Mouse (Mus musculus) MEL (cell line): Measurements from ENCODE around the gene Acvr1b. TPM values are rescaled to one million over a fixed set of nuclear protein-coding genes. Genes with fewer than 3 reads are reported as not detected.

Experiments used
- DNase-seq: peaks from one replicate; pipeline ENCODE4 v3.0.0; 2011; ENCODE audit warnings: low read depth, low spot score
- H3K27ac ChIP-seq: 2 replicates; pipeline ENCODE4 v1.5.1; 2012; ENCODE audit warnings: low read depth, mild to moderate bottlenecking, control low read depth, low read length, moderate library complexity; ENCODE audit not compliant: control insufficient read depth
- H3K27me3 ChIP-seq, 2 experiments: fragments of 150-350 bp in 1 of 2; sonication (generic) in 1 of 2; 2 replicates each; pipeline ENCODE4 v1.6.1; 2012; ENCODE audit warnings: low read length in 2 of 2, mild to moderate bottlenecking in 2 of 2, improper control_type of control experiment in 1 of 2, moderate library complexity in 1 of 2; ENCODE audit not compliant: insufficient read depth in 2 of 2, control insufficient read depth in 1 of 2
- H3K36me3 ChIP-seq, 2 experiments: 2 replicates each; pipeline ENCODE4 v1.6.1; 2012 to 2014; ENCODE audit warnings: low read length in 2 of 2, improper control_type of control experiment in 1 of 2, inconsistent platforms in 1 of 2, mild to moderate bottlenecking in 1 of 2; ENCODE audit not compliant: insufficient read depth in 2 of 2, control insufficient read depth in 1 of 2
- H3K4me1 ChIP-seq, 2 experiments: fragments of 150-350 bp in 1 of 2; sonication (generic) in 1 of 2; 2 replicates each; pipeline ENCODE4 v1.6.1; 2012; ENCODE audit warnings: low read length in 2 of 2, improper control_type of control experiment in 1 of 2, mild to moderate bottlenecking in 1 of 2; ENCODE audit not compliant: insufficient read depth in 2 of 2, control insufficient read depth in 1 of 2
- H3K4me3 ChIP-seq, 2 experiments: fragments of 150-350 bp in 1 of 2; sonication (generic) in 1 of 2; 2 replicates each; pipeline ENCODE4 v1.5.1; 2012; ENCODE audit warnings: low read depth in 2 of 2, low read length in 2 of 2, mild to moderate bottlenecking in 2 of 2, moderate library complexity in 2 of 2, control low read depth in 1 of 2, improper control_type of control experiment in 1 of 2; ENCODE audit not compliant: control insufficient read depth in 1 of 2, insufficient read depth in 1 of 2
- H3K79me2 ChIP-seq: 2 replicates; pipeline ENCODE4 v1.6.1; 2012; ENCODE audit warnings: mild to moderate bottlenecking, low read length, moderate library complexity; ENCODE audit not compliant: control insufficient read depth, poor library complexity, insufficient read depth
- H3K9ac ChIP-seq: 2 replicates; pipeline ENCODE4 v1.6.1; 2012; ENCODE audit warnings: low read depth, mild to moderate bottlenecking, control low read depth, low read length, moderate library complexity; ENCODE audit not compliant: control insufficient read depth, poor library complexity, severe bottlenecking
- H3K9me3 ChIP-seq: fragments of 150-350 bp; sonication (generic); replicated peaks from 2 replicates; pipeline ENCODE4 v1.6.1; 2012; ENCODE audit warnings: mild to moderate bottlenecking, low read length, improper control_type of control experiment, moderate library complexity; ENCODE audit not compliant: insufficient read depth
- BHLHE40 ChIP-seq: IDR thresholded peaks from 2 replicates; pipeline ENCODE4 v1.6.1; 2012; ENCODE audit warnings: low read depth, mild to moderate bottlenecking, inconsistent platforms, low read length, improper control_type of control experiment, borderline replicate concordance
- CHD1 ChIP-seq: IDR thresholded peaks from 2 replicates; pipeline ENCODE4 v1.6.1; 2012; ENCODE audit warnings: low read depth, mild to moderate bottlenecking, inconsistent platforms, low read length, improper control_type of control experiment
- CHD2 ChIP-seq: IDR thresholded peaks from 2 replicates; pipeline ENCODE4 v1.6.1; 2011; ENCODE audit warnings: low read length, improper control_type of control experiment
- CTCF ChIP-seq, 3 experiments: IDR thresholded peaks in 2 of 3; conservative IDR thresholded peaks in 1 of 3; 2 replicates each; pipeline ENCODE4 v1.5.1; 2011 to 2012; ENCODE audit warnings: low read length in 3 of 3, low read depth in 2 of 3, mild to moderate bottlenecking in 2 of 3, improper control_type of control experiment in 1 of 3, inconsistent platforms in 1 of 3, mixed read lengths in 1 of 3, moderate library complexity in 1 of 3; ENCODE audit not compliant: control insufficient read depth in 1 of 3, insufficient read depth in 1 of 3, poor library complexity in 1 of 3, severe bottlenecking in 1 of 3
- E2F4 ChIP-seq: IDR thresholded peaks from 2 replicates; pipeline ENCODE4 v1.6.1; 2011; ENCODE audit warnings: low read depth, low read length, improper control_type of control experiment, borderline replicate concordance
- ETS1 ChIP-seq: IDR thresholded peaks from 2 replicates; pipeline ENCODE4 v1.6.1; 2012; ENCODE audit warnings: low read depth, mild to moderate bottlenecking, inconsistent platforms, low read length, improper control_type of control experiment, moderate library complexity
- GATA1 ChIP-seq: IDR thresholded peaks from 2 replicates; pipeline ENCODE4 v1.6.1; 2011; ENCODE audit warnings: low read depth, low read length, improper control_type of control experiment
- HCFC1 ChIP-seq: IDR thresholded peaks from 2 replicates; pipeline ENCODE4 v1.6.1; 2012; ENCODE audit warnings: low read depth, mild to moderate bottlenecking, inconsistent platforms, low read length, improper control_type of control experiment, moderate library complexity
- MAX ChIP-seq: IDR thresholded peaks from 2 replicates; pipeline ENCODE4 v1.6.1; 2011; ENCODE audit warnings: low read length, improper control_type of control experiment
- MAZ ChIP-seq: IDR thresholded peaks from 2 replicates; pipeline ENCODE4 v1.6.1; 2012; ENCODE audit warnings: low read depth, mild to moderate bottlenecking, inconsistent platforms, low read length, improper control_type of control experiment
- MEF2A ChIP-seq: IDR thresholded peaks from 2 replicates; pipeline ENCODE4 v1.6.1; 2014; ENCODE audit warnings: low read depth, mild to moderate bottlenecking, inconsistent platforms, low read length, improper control_type of control experiment; ENCODE audit not compliant: poor library complexity, insufficient replicate concordance, severe bottlenecking; ENCODE audit errors: extremely low read depth
- MXI1 ChIP-seq: IDR thresholded peaks from 2 replicates; pipeline ENCODE4 v1.6.1; 2011; ENCODE audit warnings: mild to moderate bottlenecking, low read depth, low read length, improper control_type of control experiment
- MYB ChIP-seq: IDR thresholded peaks from 2 replicates; pipeline ENCODE4 v1.6.1; 2011; ENCODE audit warnings: mild to moderate bottlenecking, low read depth, low read length, improper control_type of control experiment
- NELFE ChIP-seq: IDR thresholded peaks from 2 replicates; pipeline ENCODE4 v1.6.1; 2011; ENCODE audit warnings: low read depth, low read length, improper control_type of control experiment
- NRF1 ChIP-seq: IDR thresholded peaks from 2 replicates; pipeline ENCODE4 v1.6.1; 2014; ENCODE audit warnings: low read depth, mild to moderate bottlenecking, inconsistent platforms, low read length, improper control_type of control experiment, moderate library complexity; ENCODE audit not compliant: poor library complexity, insufficient read depth, severe bottlenecking
- POLR2AphosphoS2 ChIP-seq: IDR thresholded peaks from 2 replicates; pipeline ENCODE4 v1.6.1; 2011; ENCODE audit warnings: low read length, improper control_type of control experiment
- POLR2AphosphoS5 ChIP-seq: IDR thresholded peaks from 2 replicates; pipeline ENCODE4 v1.6.1; 2012; ENCODE audit warnings: low read depth, borderline replicate concordance, mild to moderate bottlenecking, inconsistent platforms, low read length, moderate library complexity, mixed read lengths
- RAD21 ChIP-seq: IDR thresholded peaks from 2 replicates; pipeline ENCODE4 v1.6.1; 2011; ENCODE audit warnings: mild to moderate bottlenecking, low read depth, low read length, improper control_type of control experiment
- RCOR1 ChIP-seq: IDR thresholded peaks from 2 replicates; pipeline ENCODE4 v1.6.1; 2012; ENCODE audit warnings: low read depth, mild to moderate bottlenecking, inconsistent platforms, low read length, improper control_type of control experiment
- SIN3A ChIP-seq: IDR thresholded peaks from 2 replicates; pipeline ENCODE4 v1.6.1; 2012; ENCODE audit warnings: low read length, improper control_type of control experiment, inconsistent platforms
- SMC3 ChIP-seq: IDR thresholded peaks from 2 replicates; pipeline ENCODE4 v1.6.1; 2011; ENCODE audit warnings: low read depth, low read length, improper control_type of control experiment
- TAL1 ChIP-seq: IDR thresholded peaks from 2 replicates; pipeline ENCODE4 v1.6.1; 2012; ENCODE audit warnings: mild to moderate bottlenecking, inconsistent platforms, low read length, moderate library complexity, mixed read lengths
- UBTF ChIP-seq: IDR thresholded peaks from 2 replicates; pipeline ENCODE4 v1.6.1; 2012; ENCODE audit warnings: low read depth, mild to moderate bottlenecking, inconsistent platforms, low read length, improper control_type of control experiment, moderate library complexity, borderline replicate concordance; ENCODE audit not compliant: insufficient read depth
- USF1 ChIP-seq: IDR thresholded peaks from 2 replicates; pipeline ENCODE4 v1.6.1; 2014; ENCODE audit warnings: low read depth, mild to moderate bottlenecking, inconsistent platforms, low read length, improper control_type of control experiment, moderate library complexity
- ZC3H11A ChIP-seq: IDR thresholded peaks from 2 replicates; pipeline ENCODE4 v1.6.1; 2012; ENCODE audit warnings: low read depth, mild to moderate bottlenecking, inconsistent platforms, low read length, improper control_type of control experiment
- ZKSCAN1 ChIP-seq: IDR thresholded peaks from 2 replicates; pipeline ENCODE4 v1.6.1; 2012; ENCODE audit warnings: low read depth, mild to moderate bottlenecking, inconsistent platforms, low read length, improper control_type of control experiment, moderate library complexity
- ZNF384 ChIP-seq: IDR thresholded peaks from 2 replicates; pipeline ENCODE4 v1.6.1; 2012; ENCODE audit warnings: low read depth, mild to moderate bottlenecking, inconsistent platforms, low read length, improper control_type of control experiment
- polyA plus RNA-seq, 2 experiments: library from polyadenylated mRNA; stranded (reverse) in 1 of 2; unstranded in 1 of 2; fragments of >175 nt in 1 of 2; fragments of >200 nt in 1 of 2; gene quantifications; 2 replicates each; pipeline versions ENCODE4 v1.2.1 to v1.2.4; 2012; ENCODE audit warnings: low replicate concordance in 2 of 2, low read depth in 1 of 2; ENCODE audit not compliant: insufficient read length in 2 of 2, insufficient read depth in 1 of 2, missing spikeins in 1 of 2
- total RNA-seq: library from RNA; depleted of rRNA; stranded (reverse); fragments of 300-350 nt; gene quantifications from 2 replicates; pipeline ENCODE4 v1.2.3, GENCODE M21; 2012

Gene Acvr1b
- total and polyA plus RNA-seq, 3 experiments, result 10.4 to 13.2 TPM; not detected in 1

GRCm38 (mm10) chr15:101235728-101236327, 62.0 kb downstream of the Acvr1b start:
- Histone ChIP-seq H3K79me2 (no peaks in the 10 kb centered on the region), H3K36me3 (no peaks in the 10 kb centered on the region; a peak in 1 of 4 replicates), H3K9me3 (no peaks in the 10 kb centered on the region), H3K9ac (no peak overlapping the region), H3K4me3 (no peak overlapping the region), H3K27ac (no peak overlapping the region), H3K27me3 (no peaks in the 10 kb centered on the region), H3K4me1 (no peaks in the 10 kb centered on the region)
- no peak for DNase-seq
- no peak for TF ChIP-seq HCFC1
- no peak for TF ChIP-seq RAD21

GRCm38 (mm10) chr15:101236878-101237277, 63.0 kb downstream of the Acvr1b start:
- no peaks in the 10 kb centered on the region for H3K27me3 ChIP-seq
- no peaks in the 10 kb centered on the region for H3K9me3 ChIP-seq
- no peak for TF ChIP-seq CHD1
- no peak for TF ChIP-seq ZKSCAN1
- TF ChIP-seq SMC3, result peak; percentile 88
- no peak for TF ChIP-seq POLR2AphosphoS5
- TF ChIP-seq USF1, result no peak
- TF ChIP-seq MEF2A, result no peak
- no peak for TF ChIP-seq MAZ
- no peak for TF ChIP-seq E2F4
- peak; percentile 85 to 95 (median 89) for TF ChIP-seq CTCF (IDR thresholded peaks at IDR 0.05 in 2 of 3, conservative IDR thresholded peaks at IDR 0.05 in 1 of 3; ENCODE audit: control insufficient read depth in 1 of 3, insufficient read depth in 1 of 3, low read depth in 2 of 3, low read length in 3 of 3, poor library complexity in 1 of 3, severe bottlenecking in 1 of 3)
- no peak for TF ChIP-seq CHD2
- TF ChIP-seq MXI1, result no peak
- peak; percentile 66; the same call in 1 of the 2 replicates for TF ChIP-seq GATA1
- TF ChIP-seq NELFE, result no peak
- TF ChIP-seq BHLHE40, result no peak
- no peak for TF ChIP-seq ETS1
- TF ChIP-seq ZNF384, result no peak
- peak; percentile 57 for TF ChIP-seq ZC3H11A
- TF ChIP-seq MYB, result no peak
- TF ChIP-seq POLR2AphosphoS2, result no peak
- TF ChIP-seq NRF1, result no peak
- no peak for TF ChIP-seq TAL1
- TF ChIP-seq RAD21, result peak; percentile 71
- TF ChIP-seq RCOR1, result no peak
- TF ChIP-seq SIN3A, result no peak
- no peak for TF ChIP-seq MAX
- no peak for TF ChIP-seq UBTF
- H3K4me1 ChIP-seq, result peaks cover 0 to 5% of the 10 kb centered on the region in 2 experiments; a peak in 1 of 4 replicates
- H3K27ac ChIP-seq, result no peak overlapping the region
- no peaks in the 10 kb centered on the region for H3K79me2 ChIP-seq
- H3K9ac ChIP-seq, result no peak overlapping the region
- no peak overlapping the region for H3K4me3 ChIP-seq
- peak; percentile 80 for DNase-seq
- no peaks in the 10 kb centered on the region; a peak in 1 of 4 replicates for H3K36me3 ChIP-seq
